Mouse (Mus musculus): ENCODE results near the gene Prdm4. TPM values are rescaled to one million over a fixed set of nuclear protein-coding genes. Genes with fewer than 3 reads are reported as not detected.

Prdm4 gene
- polyA plus RNA-seq, 1 experiment from 2014 or later, result 15.3 TPM

DNA sequence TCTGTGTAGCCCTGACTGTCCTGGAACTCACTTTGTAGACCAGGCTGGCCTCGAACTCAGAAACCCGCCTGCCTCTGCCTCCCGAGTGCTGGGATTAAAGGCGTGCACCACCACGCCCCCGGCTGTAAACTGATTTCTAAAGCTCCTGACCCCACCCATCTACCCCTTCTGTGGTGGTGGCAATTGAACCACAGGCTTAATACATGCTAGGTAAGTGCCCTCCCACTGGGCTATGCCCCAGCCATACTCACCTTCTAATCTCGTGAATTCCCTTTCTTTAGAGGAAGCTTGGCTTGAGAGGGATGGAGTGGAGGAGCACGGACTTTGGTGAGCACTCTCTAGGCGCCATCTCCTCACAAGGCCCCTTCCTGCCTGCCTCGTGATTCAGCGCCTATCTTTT, 13.0 kb upstream of the Prdm4 start:
- Histone ChIP-seq H3K9ac (no peak overlapping the region), H3K27me3 (peaks cover 23% of the 10 kb centered on the region), H3K27ac (no peak overlapping the region), H3K4me1 (peaks cover 14% of the 10 kb centered on the region), H3K4me3 (no peak overlapping the region), H3K9me3 (no peaks in the 10 kb centered on the region), H3K4me2 (no peak overlapping the region), H3K36me3 (no peaks in the 10 kb centered on the region)
- ATAC-seq (ENCODE audit: insufficient number of reproducible peaks, low FRiP score, low TSS enrichment, low read depth), result no peak
- 91% methylated on average over 11 of the region's 11 CpGs for WGBS

DNA sequence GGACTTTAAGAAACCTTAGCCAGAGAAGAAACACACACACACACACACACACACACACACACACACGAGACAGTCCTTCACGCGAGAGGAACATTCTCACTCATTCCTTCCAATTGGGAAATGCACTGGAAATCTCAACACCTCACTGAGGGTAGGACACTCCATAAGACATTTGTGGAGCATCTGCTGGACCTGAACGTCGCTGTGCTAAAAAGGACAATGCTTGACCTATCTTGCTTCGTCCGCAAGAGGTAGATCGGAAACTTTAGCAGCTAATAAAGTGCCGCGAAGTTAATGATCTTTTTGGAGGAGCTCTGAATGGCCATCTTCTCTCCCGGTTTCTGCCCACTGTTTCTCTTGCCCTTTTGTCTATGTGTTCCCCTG, 12.3 kb upstream of the Prdm4 start:
- H3K4me2 ChIP-seq, result peak overlapping the region; percentile 99; the same call in 1 of the 2 replicates
- H3K4me3 ChIP-seq, result peak overlapping the region; percentile 55
- no peak overlapping the region for H3K9ac ChIP-seq
- H3K27ac ChIP-seq, result no peak overlapping the region
- 45% methylated on average over 11 of the region's 11 CpGs for WGBS
- H3K9me3 ChIP-seq, result no peaks in the 10 kb centered on the region
- no peaks in the 10 kb centered on the region for H3K36me3 ChIP-seq
- peaks cover 23% of the 10 kb centered on the region for H3K27me3 ChIP-seq
- peaks cover 14% of the 10 kb centered on the region for H3K4me1 ChIP-seq
- no peak for ATAC-seq (ENCODE audit: insufficient number of reproducible peaks, low FRiP score, low TSS enrichment, low read depth)

DNA sequence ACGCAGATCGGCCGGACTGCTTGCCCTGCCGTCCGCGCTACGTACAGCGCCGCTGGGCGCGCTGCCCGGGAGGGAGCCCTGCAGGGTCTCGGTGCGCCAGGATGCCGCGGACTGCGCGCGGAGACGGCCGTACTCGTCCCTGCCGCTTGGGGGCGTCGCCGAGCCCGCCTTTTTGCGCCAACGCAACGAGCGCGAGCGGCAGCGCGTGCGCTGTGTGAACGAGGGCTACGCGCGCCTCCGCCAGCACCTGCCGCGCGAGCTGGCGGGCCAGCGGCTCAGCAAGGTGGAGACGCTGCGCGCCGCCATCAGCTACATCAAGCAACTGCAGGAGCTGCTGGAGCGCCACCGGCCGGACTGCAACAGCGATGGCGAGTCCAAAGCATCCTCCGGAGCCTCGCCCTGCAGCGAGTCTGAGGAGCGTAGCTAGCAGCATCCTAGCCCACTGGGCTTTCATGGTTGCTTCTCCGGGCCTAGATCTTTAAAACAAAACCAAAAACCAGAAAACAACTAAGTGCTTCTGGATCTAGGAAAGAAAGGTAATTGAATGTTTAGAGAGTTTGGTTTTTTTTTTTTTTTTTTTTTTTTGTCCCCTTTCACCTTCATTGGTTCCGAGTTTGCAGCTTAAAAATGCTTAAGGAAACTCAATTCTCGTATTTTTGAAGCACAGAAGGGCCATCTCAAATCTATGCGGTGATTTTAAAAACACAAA, 11.7 kb upstream of the Prdm4 start:
- Histone ChIP-seq H3K27me3 (peaks cover 23% of the 10 kb centered on the region), H3K36me3 (no peaks in the 10 kb centered on the region), H3K9ac (peak overlapping the region; percentile 14; the same call in 1 of the 2 replicates), H3K4me2 (peak overlapping the region; percentile 99), H3K4me1 (peaks cover 14% of the 10 kb centered on the region), H3K4me3 (peak overlapping the region; percentile 55), H3K9me3 (no peaks in the 10 kb centered on the region), H3K27ac (peak overlapping the region; percentile 47)
- no peak for ATAC-seq (ENCODE audit: insufficient number of reproducible peaks, low FRiP score, low TSS enrichment, low read depth)
- 1% methylated on average over 63 of the region's 63 CpGs for WGBS

DNA sequence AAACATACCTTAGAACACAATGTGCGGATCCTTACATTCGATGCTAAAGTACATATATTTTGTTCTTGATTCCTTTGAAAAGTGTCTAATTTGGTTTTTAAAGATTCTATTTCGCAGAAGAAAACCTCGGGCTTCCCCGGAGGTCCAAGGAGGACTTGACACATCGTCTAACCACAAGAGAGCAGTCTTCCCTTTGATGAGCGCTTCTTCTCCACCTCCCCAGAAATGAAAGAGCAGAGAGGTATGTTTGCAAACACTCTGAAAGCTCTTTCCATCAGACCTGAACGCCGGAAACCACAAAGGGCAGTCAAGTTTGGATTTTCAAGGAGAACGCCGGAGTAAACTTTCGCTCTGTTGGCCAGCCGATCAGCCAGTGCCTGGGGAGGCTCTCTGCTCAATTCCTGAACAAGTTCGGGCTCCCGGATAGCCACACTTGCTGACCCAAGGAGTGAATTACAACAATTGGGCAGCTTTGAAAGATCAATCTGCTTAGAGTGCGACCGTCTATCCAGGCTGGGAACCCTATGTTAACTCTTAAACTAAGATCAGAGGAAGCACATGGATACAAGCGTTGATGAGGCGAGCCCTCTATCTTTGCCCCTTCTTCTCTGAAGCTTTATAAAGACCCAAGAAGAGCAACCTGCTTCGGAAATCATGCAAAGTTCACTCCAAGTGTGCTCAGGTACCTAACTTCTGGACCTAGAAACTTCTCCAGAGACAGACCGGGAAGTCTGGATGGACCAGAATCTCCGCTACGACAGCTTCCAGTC, 10.9 kb upstream of the Prdm4 start, which contains the start of gene Ascl4:
Gene Ascl4, plus strand, starts transcription at position 6 of the 770 bp plus-strand sequence.
- H3K27me3 ChIP-seq, result peaks cover 23% of the 10 kb centered on the region
- no peaks in the 10 kb centered on the region for H3K36me3 ChIP-seq
- H3K9me3 ChIP-seq, result no peaks in the 10 kb centered on the region
- H3K9ac ChIP-seq, result peak within 1 kb of the TSS; percentile 14; the same call in 1 of the 2 replicates
- peak within 1 kb of the TSS; percentile 55 for H3K4me3 ChIP-seq
- no peak for ATAC-seq (ENCODE audit: insufficient number of reproducible peaks, low FRiP score, low TSS enrichment, low read depth)
- H3K4me2 ChIP-seq, result peak within 1 kb of the TSS; percentile 99
- peaks cover 14% of the 10 kb centered on the region for H3K4me1 ChIP-seq
- 2% methylated on average over 23 of the region's 23 CpGs for WGBS
- H3K27ac ChIP-seq, result peak within 1 kb of the TSS; percentile 47

DNA sequence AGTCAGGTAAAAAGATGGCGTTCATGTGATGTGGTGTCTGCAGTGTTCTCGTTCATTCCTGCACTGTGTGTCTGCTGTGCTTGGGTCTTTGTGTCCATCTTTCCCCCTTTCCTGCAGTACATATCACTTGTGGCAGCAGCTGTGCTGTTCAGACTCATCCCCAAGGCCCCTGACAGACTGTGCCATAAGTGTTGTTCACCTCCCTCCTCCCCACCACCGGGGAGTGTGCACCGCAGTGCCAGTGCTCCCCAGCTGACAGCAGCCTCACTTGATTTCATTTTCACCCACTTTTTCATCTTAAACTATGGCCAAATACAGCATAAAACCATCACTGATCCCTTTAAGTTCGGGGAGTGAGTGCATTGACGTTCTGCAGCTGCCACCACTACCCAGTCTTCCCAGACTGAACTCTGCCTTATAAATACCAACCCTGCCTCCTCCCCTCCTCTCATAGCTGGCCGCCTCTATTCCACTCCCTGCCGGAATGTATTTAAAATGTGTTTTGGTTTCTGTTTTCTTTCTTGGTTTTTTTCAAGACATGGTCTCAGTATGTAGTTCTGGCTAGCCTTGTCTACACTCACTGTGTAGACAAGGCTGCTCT, 37.0 kb downstream of the Prdm4 start:
- H3K4me3 ChIP-seq, result no peak overlapping the region
- H3K4me2 ChIP-seq, result no peak overlapping the region
- H3K27ac ChIP-seq, result no peak overlapping the region
- H3K9me3 ChIP-seq, result no peaks in the 10 kb centered on the region
- H3K9ac ChIP-seq, result no peak overlapping the region
- WGBS, result 89% methylated on average over 8 of the region's 8 CpGs
- H3K4me1 ChIP-seq, result no peaks in the 10 kb centered on the region
- no peaks in the 10 kb centered on the region for H3K27me3 ChIP-seq
- peaks cover 92% of the 10 kb centered on the region for H3K36me3 ChIP-seq
- ATAC-seq (ENCODE audit: insufficient number of reproducible peaks, low FRiP score, low TSS enrichment, low read depth), result no peak

DNA sequence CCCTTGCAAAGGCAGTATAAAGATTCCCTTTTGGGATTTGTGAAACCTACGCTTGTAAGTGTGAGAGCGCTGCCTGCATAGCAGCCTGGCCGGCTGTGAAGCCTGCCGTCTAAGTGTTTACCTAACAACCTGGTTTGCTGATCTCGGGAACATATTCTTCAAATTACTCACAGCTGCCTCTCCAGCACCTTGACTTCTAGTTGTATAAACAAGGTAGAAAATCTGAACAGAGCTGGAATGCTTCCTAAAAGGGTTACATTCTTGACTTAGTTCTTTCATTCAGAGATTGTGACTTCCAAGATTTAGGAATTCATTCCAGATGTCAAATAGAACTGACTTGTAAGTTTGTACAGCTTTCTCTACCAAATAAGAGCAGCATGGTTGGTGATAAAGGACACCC, 41.1 kb downstream of the Prdm4 start:
- Histone ChIP-seq H3K9me3 (no peaks in the 10 kb centered on the region), H3K27ac (no peak overlapping the region), H3K4me3 (no peak overlapping the region), H3K27me3 (no peaks in the 10 kb centered on the region), H3K36me3 (peaks cover 64% of the 10 kb centered on the region), H3K9ac (no peak overlapping the region), H3K4me2 (no peak overlapping the region), H3K4me1 (peaks cover 10% of the 10 kb centered on the region)
- 81% methylated on average over 5 of the region's 5 CpGs for WGBS
- no peak for ATAC-seq (ENCODE audit: insufficient number of reproducible peaks, low FRiP score, low TSS enrichment, low read depth)

DNA sequence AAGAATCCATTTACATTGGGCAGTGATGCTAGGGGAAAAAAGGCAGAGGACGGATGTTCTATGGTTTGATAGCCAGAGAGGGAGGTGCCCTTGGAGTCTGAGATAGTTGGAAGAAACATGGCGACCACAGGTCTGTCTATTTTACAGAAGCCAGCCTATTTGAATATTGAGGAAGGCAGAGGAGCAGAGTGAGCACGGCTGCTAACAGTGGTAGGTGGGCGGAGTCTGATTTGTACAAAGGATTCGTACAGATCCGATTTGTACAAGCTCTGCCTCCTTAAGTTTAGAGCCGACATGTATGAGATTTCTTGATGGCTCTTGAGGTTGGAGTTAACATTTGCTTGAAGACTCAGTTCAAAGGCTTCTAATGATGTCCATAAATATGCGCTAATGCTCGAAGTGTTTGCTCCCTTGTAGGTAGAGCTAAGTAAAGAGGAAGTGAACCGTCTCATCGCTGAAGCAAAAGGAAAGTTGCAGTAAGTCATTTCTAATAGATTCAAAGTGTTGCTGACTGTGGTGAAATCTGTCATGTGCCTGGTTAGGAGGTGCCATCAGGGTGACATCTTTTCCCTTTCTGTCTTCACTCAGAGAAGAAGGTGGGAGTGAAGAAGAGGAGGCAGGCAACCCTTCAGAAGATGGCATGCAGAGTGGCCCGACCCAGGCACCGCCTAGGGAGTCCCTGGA, 42.9 kb downstream of the Prdm4 start:
- H3K27ac ChIP-seq, result no peak overlapping the region
- no peak overlapping the region for H3K9ac ChIP-seq
- H3K4me1 ChIP-seq, result peaks cover 10% of the 10 kb centered on the region
- H3K27me3 ChIP-seq, result no peaks in the 10 kb centered on the region
- no peak for ATAC-seq (ENCODE audit: insufficient number of reproducible peaks, low FRiP score, low TSS enrichment, low read depth)
- no peak overlapping the region for H3K4me3 ChIP-seq
- no peaks in the 10 kb centered on the region for H3K9me3 ChIP-seq
- 88% methylated on average over 13 of the region's 13 CpGs for WGBS
- H3K36me3 ChIP-seq, result peaks cover 48% of the 10 kb centered on the region
- H3K4me2 ChIP-seq, result no peak overlapping the region

DNA sequence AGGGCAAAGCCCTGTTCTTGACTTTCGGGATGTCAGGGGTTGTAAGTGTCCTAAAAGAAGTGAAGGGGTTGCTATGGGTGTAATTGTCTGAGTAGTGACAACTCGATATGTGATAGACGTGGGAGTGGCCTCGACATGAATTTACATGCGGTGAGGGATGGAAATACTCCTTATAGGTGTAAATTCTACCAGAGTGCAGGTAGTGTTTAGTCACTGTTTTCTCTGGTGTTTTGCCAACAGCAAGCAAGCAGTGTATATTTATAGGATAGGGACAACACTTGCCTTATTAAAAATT, 44.5 kb downstream of the Prdm4 start:
- WGBS, result 3% methylated on average over 5 of the region's 5 CpGs
- Histone ChIP-seq H3K4me3 (peak overlapping the region; percentile 95), H3K27ac (no peak overlapping the region), H3K36me3 (peaks cover 35% of the 10 kb centered on the region), H3K9ac (peak overlapping the region; percentile 85), H3K9me3 (no peaks in the 10 kb centered on the region), H3K4me1 (peaks cover 10% of the 10 kb centered on the region), H3K4me2 (peak overlapping the region; percentile 71), H3K27me3 (no peaks in the 10 kb centered on the region)
- no peak for ATAC-seq (ENCODE audit: insufficient number of reproducible peaks, low FRiP score, low TSS enrichment, low read depth)

DNA sequence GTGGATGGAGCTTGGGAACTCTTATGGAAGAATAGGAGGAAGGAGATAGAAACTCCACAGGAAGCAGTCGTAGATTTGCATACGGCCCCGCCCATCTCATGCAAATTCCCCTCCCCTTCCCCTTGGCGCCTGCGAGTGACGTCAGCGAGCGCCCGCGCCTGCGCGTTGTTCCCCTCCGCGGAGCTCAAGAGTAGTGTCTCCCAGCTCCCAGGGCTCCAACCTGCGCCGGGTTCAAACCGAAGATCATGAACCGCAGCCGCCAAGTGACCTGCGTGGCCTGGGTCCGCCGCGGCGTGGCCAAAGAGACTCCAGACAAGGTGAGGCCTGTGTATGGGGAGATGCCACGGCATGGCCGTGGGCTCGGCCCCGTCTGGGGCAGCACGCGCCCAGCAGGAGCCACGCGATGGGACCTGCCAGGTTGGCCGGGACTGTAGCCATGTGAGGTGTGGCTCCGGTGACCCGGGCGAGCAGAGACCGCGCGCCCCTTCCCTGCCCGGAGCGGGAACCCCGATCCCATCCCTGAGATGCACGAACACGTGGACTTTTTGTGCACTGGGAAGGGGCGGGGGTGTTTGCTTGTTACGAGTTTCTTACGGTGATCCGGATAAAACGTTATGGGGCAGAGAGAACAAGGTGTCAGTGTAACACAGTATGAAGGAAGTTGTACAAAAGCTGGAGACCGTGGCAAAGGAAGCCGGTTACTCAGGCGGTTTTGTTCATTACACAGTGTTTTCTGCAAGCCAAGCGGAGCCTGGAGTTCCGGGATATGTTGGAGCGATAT, 45.1 kb downstream of the Prdm4 start:
- Histone ChIP-seq H3K4me3 (peak overlapping the region; percentile 95), H3K4me1 (peaks cover 10% of the 10 kb centered on the region), H3K36me3 (peaks cover 29% of the 10 kb centered on the region), H3K27ac (peak overlapping the region; percentile 73), H3K9ac (peak overlapping the region; percentile 85), H3K27me3 (no peaks in the 10 kb centered on the region), H3K9me3 (no peaks in the 10 kb centered on the region), H3K4me2 (peak overlapping the region; percentile 71)
- WGBS, result under 1% methylated on average over 54 of the region's 55 CpGs
- peak; percentile 90 for ATAC-seq (ENCODE audit: insufficient number of reproducible peaks, low FRiP score, low TSS enrichment, low read depth)

DNA sequence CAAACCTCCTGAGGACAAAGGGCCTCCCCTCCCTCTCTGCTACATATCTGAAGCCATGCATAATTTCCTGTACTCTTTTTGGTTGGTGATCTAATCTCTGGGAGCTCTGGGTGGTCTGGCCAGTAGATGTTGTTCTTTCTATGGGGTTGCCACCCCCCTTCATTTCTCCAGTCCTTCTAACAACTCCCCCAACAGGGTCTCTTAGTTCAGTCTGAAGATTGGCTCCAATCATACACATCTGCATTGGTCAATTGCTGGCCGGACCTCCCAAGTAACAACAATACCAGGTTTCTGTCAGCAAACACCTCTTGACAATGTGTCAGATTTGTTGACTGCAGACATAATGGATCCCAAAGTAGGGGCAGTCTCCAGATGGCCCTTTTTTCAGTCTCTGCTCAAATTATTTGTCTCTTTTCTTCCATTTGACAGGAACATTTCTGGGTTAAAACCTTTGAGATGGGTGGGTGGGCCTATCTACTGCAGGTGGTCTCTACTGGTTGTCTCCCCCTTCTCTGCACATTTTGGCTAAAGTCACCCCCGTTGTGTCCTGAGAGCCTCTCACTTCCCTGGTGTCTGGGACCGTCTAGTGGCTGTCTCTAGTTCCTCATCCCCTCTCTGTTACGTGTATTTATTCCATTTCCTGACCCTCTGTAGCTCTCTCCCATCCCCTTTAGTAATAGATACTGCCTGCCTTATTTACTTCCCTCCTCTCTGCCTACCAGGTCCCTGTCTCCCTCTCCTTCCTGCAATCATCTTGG, 70.7 kb downstream of the Prdm4 start:
- ATAC-seq (ENCODE audit: insufficient number of reproducible peaks, low FRiP score, low TSS enrichment, low read depth), result no peak
- Histone ChIP-seq H3K27me3 (no peaks in the 10 kb centered on the region), H3K4me2 (no peak overlapping the region), H3K27ac (no peak overlapping the region), H3K9ac (no peak overlapping the region), H3K4me3 (no peak overlapping the region), H3K9me3 (no peaks in the 10 kb centered on the region), H3K36me3 (no peaks in the 10 kb centered on the region), H3K4me1 (no peaks in the 10 kb centered on the region)
- 66% methylated on average over 4 of the region's 4 CpGs for WGBS

Data from limb, embryonic 15.5 days (tissue).